Mouse (Mus musculus) myocyte (in vitro differentiated cells): Measurements from ENCODE around the gene Ctu2. TPM values are rescaled to one million over a fixed set of nuclear protein-coding genes. Genes with fewer than 3 reads are reported as not detected.
A peak's percentile ranks its signal among the peaks of the same experiment; 100 is the strongest.

Source experiments
- H3K27me3 ChIP-seq: one replicate; pipeline ENCODE4 v1.6.1; 2011; ENCODE audit not compliant: control insufficient read depth, insufficient read depth, insufficient read length
- H3K36me3 ChIP-seq: one replicate; pipeline ENCODE4 v1.6.1; 2011; ENCODE audit not compliant: control insufficient read depth, insufficient read depth
- H3K4me2 ChIP-seq: one replicate; pipeline ENCODE4 v1.6.1; 2011; ENCODE audit warnings: low read depth, control low read depth
- H3K4me3 ChIP-seq: one replicate; pipeline ENCODE4 v1.5.1; 2011; ENCODE audit warnings: mild to moderate bottlenecking, control low read depth, moderate library complexity
- H3K79me2 ChIP-seq: one replicate; pipeline ENCODE4 v1.6.1; 2011; ENCODE audit not compliant: control insufficient read depth, insufficient read depth
- H3ac ChIP-seq: one replicate; pipeline ENCODE4 v1.6.1; 2011; ENCODE audit not compliant: control insufficient read depth, insufficient read length
- CEBPB ChIP-seq: IDR thresholded peaks from 2 replicates; pipeline ENCODE4 v1.6.1; 2011; ENCODE audit warnings: mild to moderate bottlenecking, moderate library complexity; ENCODE audit not compliant: poor library complexity, insufficient read depth, severe bottlenecking
- E2F4 ChIP-seq: IDR thresholded peaks from one replicate; pipeline ENCODE4 v1.6.1; 2011; ENCODE audit warnings: mild to moderate bottlenecking, control low read depth, moderate library complexity; ENCODE audit not compliant: insufficient read depth
- MAX ChIP-seq: IDR thresholded peaks from one replicate; pipeline ENCODE4 v1.6.1; 2011; ENCODE audit warnings: low read depth, mild to moderate bottlenecking, control low read depth
- MYOD1 ChIP-seq, 3 experiments: IDR thresholded peaks; one replicate each; pipeline ENCODE4 v1.6.1; 2011; ENCODE audit warnings: control low read depth in 2 of 3, low read depth in 2 of 3, mild to moderate bottlenecking in 2 of 3, moderate library complexity in 1 of 3; ENCODE audit not compliant: insufficient read length in 2 of 3, control insufficient read depth in 1 of 3
- MYOG ChIP-seq, 3 experiments: IDR thresholded peaks; one replicate each; pipeline ENCODE4 v1.6.1; 2011; ENCODE audit warnings: control low read depth in 2 of 3, low read depth in 2 of 3, mild to moderate bottlenecking in 2 of 3; ENCODE audit not compliant: insufficient read length in 2 of 3, control insufficient read depth in 1 of 3, insufficient read depth in 1 of 3
- POLR2A ChIP-seq: IDR thresholded peaks from one replicate; pipeline ENCODE4 v1.6.1; 2011; ENCODE audit warnings: low read depth, mild to moderate bottlenecking, control low read depth, moderate library complexity; ENCODE audit not compliant: insufficient read length
- POLR2AphosphoS2 ChIP-seq: IDR thresholded peaks from one replicate; pipeline ENCODE4 v1.6.1; 2011; ENCODE audit warnings: low read depth, control low read depth; ENCODE audit not compliant: insufficient read length
- REST ChIP-seq: IDR thresholded peaks from one replicate; pipeline ENCODE4 v1.6.1; 2011; ENCODE audit warnings: mild to moderate bottlenecking, control low read depth, moderate library complexity; ENCODE audit not compliant: insufficient read depth, insufficient read length
- SRF ChIP-seq: IDR thresholded peaks from one replicate; pipeline ENCODE4 v1.6.1; 2011; ENCODE audit warnings: low read depth; ENCODE audit not compliant: control insufficient read depth, insufficient read length
- TCF12 ChIP-seq: IDR thresholded peaks from one replicate; pipeline ENCODE4 v1.6.1; 2011; ENCODE audit warnings: mild to moderate bottlenecking, control low read depth; ENCODE audit not compliant: poor library complexity, insufficient read depth, severe bottlenecking
- TCF3 ChIP-seq: IDR thresholded peaks from one replicate; pipeline ENCODE4 v1.6.1; 2011; ENCODE audit warnings: low read depth, control low read depth; ENCODE audit not compliant: insufficient read length
- USF1 ChIP-seq: IDR thresholded peaks from one replicate; pipeline ENCODE4 v1.6.1; 2011; ENCODE audit warnings: low read depth, mild to moderate bottlenecking, control low read depth, moderate library complexity
- polyA plus RNA-seq: library from polyadenylated mRNA; unstranded; fragments of >200 nt; fragmentation: generic; extraction: Trizol; gene quantifications from one replicate; pipeline ENCODE4 v1.2.1, GENCODE M21; 2012; ENCODE audit warnings: missing spikeins

Ctu2 gene
- polyA plus RNA-seq, 1 experiment = 31.5 TPM

GRCm38 (mm10) chr8:122457171-122457570 is 18.8 kb upstream of the Ctu2 start:
- Histone ChIP-seq H3K27me3 (peaks cover 5% of the 10 kb centered on the region), H3K4me3 (no peak overlapping the region), H3K36me3 (no peaks in the 10 kb centered on the region), H3ac (no peak overlapping the region), H3K79me2 (no peaks in the 10 kb centered on the region), H3K4me2 (no peak overlapping the region)
- TF ChIP-seq TCF3 (no peak), MYOD1 (IDR thresholded peaks at IDR 0.05; ENCODE audit: control insufficient read depth in 1 of 3, insufficient read length in 2 of 3, low read depth in 2 of 3) (no peak), CEBPB (no peak), POLR2A (no peak), POLR2AphosphoS2 (no peak), MAX (no peak), E2F4 (no peak), USF1 (no peak), MYOG (IDR thresholded peaks at IDR 0.05; ENCODE audit: control insufficient read depth in 1 of 3, insufficient read depth in 1 of 3, insufficient read length in 2 of 3, low read depth in 2 of 3) (no peak), TCF12 (no peak)

GRCm38 (mm10) chr8:122459218-122459900 is 16.6 kb upstream of the Ctu2 start:
- Histone ChIP-seq H3K36me3 (no peaks in the 10 kb centered on the region), H3K27me3 (peaks cover under 1% of the 10 kb centered on the region), H3K4me3 (no peak overlapping the region), H3ac (no peak overlapping the region), H3K4me2 (peak overlapping the region; percentile 74), H3K79me2 (no peaks in the 10 kb centered on the region)
- no peak for TF ChIP-seq POLR2A
- TF ChIP-seq MAX = no peak
- no peak for TF ChIP-seq E2F4
- no peak for TF ChIP-seq POLR2AphosphoS2
- TF ChIP-seq MYOG (IDR thresholded peaks at IDR 0.05; ENCODE audit: control insufficient read depth in 1 of 3, insufficient read depth in 1 of 3, insufficient read length in 2 of 3, low read depth in 2 of 3) = no peak

- peak overlapping the region; percentile 74 for H3K4me2 ChIP-seq
- TF ChIP-seq TCF3 (no peak), E2F4 (no peak), MAX (no peak), MYOG (IDR thresholded peaks at IDR 0.05; ENCODE audit: control insufficient read depth in 1 of 3, insufficient read depth in 1 of 3, insufficient read length in 2 of 3, low read depth in 2 of 3) (no peak), SRF (no peak), TCF12 (no peak), POLR2A (no peak), CEBPB (no peak), MYOD1 (IDR thresholded peaks at IDR 0.05; ENCODE audit: control insufficient read depth in 1 of 3, insufficient read length in 2 of 3, low read depth in 2 of 3) (no peak), REST (no peak), POLR2AphosphoS2 (no peak), USF1 (no peak)
- no peaks in the 10 kb centered on the region for H3K79me2 ChIP-seq
- no peaks in the 10 kb centered on the region for H3K36me3 ChIP-seq
- H3K4me3 ChIP-seq = peak overlapping the region; percentile 7
- H3K27me3 ChIP-seq = no peaks in the 10 kb centered on the region
- H3ac ChIP-seq = no peak overlapping the region
Observed at GRCm38 (mm10) chr8:122459990-122460389, 16.0 kb upstream of the Ctu2 start.

- TF ChIP-seq TCF12 (no peak), CEBPB (peak; percentile 57; the same call in 1 of the 2 replicates), MAX (no peak), POLR2AphosphoS2 (no peak), POLR2A (no peak), E2F4 (no peak), USF1 (no peak), MYOD1 (IDR thresholded peaks at IDR 0.05; ENCODE audit: control insufficient read depth in 1 of 3, insufficient read length in 2 of 3, low read depth in 2 of 3) (peak in 2 of 3 experiments; percentile 69 to 93), MYOG (IDR thresholded peaks at IDR 0.05; ENCODE audit: control insufficient read depth in 1 of 3, insufficient read depth in 1 of 3, insufficient read length in 2 of 3, low read depth in 2 of 3) (peak in 2 of 3 experiments; percentile 73 to 78), TCF3 (peak; percentile 7), SRF (no peak)
- no peak within 1 kb of the TSS for H3ac ChIP-seq
- H3K36me3 ChIP-seq = no peaks in the 10 kb centered on the region
- no peaks in the 10 kb centered on the region for H3K79me2 ChIP-seq
- H3K4me3 ChIP-seq = peak within 1 kb of the TSS; percentile 7
- H3K4me2 ChIP-seq = peak within 1 kb of the TSS; percentile 74
- no peaks in the 10 kb centered on the region for H3K27me3 ChIP-seq
Observed at GRCm38 (mm10) chr8:122460524-122461472, 15.1 kb upstream of the Ctu2 start, which contains the start of gene Snai3. TSS of gene Snai3 (minus strand) at chr8:122460733.
